21 mouse cellular contexts compared by ENCODE assay signal in the genomic region with DNA sequence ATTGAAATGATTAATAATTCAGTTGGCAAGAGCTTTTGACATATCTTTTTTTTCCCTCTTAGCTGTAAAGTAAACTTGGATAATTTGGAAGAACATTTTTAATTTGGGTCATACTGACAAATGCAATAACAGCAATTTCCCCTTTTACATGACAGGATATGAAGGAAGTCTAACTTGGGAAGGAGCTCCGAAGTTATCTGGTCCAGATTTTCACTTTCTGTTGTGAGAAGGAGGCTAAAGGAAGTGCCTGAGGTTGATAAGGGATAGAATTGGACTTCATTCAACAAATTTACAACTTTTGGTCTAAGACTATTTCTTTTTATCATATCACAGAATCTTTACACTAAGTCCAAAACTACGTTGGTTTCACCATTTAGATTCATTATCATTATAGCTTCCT.
A peak's percentile ranks its signal among the peaks of the same experiment; 100 is the strongest.
DNase-seq lines count a peak whose midpoint lies in the region; ATAC-seq and TF ChIP-seq lines count a peak whose summit lies in the region.
"Had no signal": no experiment of that assay in that cellular context is flagged by ENCODE, and none has a peak within 500 bp of the region (broad histone marks: within the 10 kb centered on the region; RNA-seq: fewer than 3 reads in every experiment).

No protein-coding gene starts in this region.

- H3K27me3 ChIP-seq in MEL (ENCODE audit: control insufficient read depth in 1 of 2, insufficient read depth in 2 of 2, low read length in 2 of 2): no peaks in the 10 kb centered on the region
- H3K27me3 ChIP-seq in midbrain, embryonic 14.5 days (ENCODE audit: control insufficient read depth, insufficient read depth, low read length): no peaks in the 10 kb centered on the region
- H3K27me3 ChIP-seq: CH12.LX, Patski had no signal

- no peak overlapping the region for H3K9ac ChIP-seq in MEL (ENCODE audit: control insufficient read depth, low read depth, low read length, poor library complexity, severe bottlenecking)
- H3K9ac ChIP-seq in midbrain, embryonic 14.5 days (replicated peaks; ENCODE audit: low read length): no peak overlapping the region

- H3K4me1 ChIP-seq in MEL (ENCODE audit: control insufficient read depth in 1 of 2, insufficient read depth in 2 of 2, low read length in 2 of 2): no peaks in the 10 kb centered on the region
- H3K4me1 ChIP-seq in midbrain, embryonic 14.5 days (ENCODE audit: control insufficient read depth, insufficient read depth, low read length): no peaks in the 10 kb centered on the region

- no peak overlapping the region for H3K4me2 ChIP-seq in midbrain, embryonic 14.5 days (ENCODE audit: low read length)

- ATAC-seq in midbrain, embryonic 14.5 days (ENCODE audit: low FRiP score, low TSS enrichment): no peak
- ATAC-seq: activated CD4-positive, CD25-positive, alpha-beta regulatory T cell, adult 4 months; CD4-positive, CD25-positive, alpha-beta regulatory T cell, adult 4 months; Patski had no signal

- no peak overlapping the region for H3K27ac ChIP-seq in MEL (ENCODE audit: control insufficient read depth, low read depth, low read length)
- no peak overlapping the region for H3K27ac ChIP-seq in midbrain, embryonic 14.5 days (replicated peaks; ENCODE audit: low read depth, low read length)

- H3K36me3 ChIP-seq in MEL (ENCODE audit: control insufficient read depth in 1 of 2, insufficient read depth in 2 of 2, low read length in 2 of 2): no peaks in the 10 kb centered on the region
- H3K36me3 ChIP-seq in midbrain, embryonic 14.5 days (ENCODE audit: control insufficient read depth, insufficient read depth, low read length): no peaks in the 10 kb centered on the region
- H3K36me3 ChIP-seq: G1E had no signal

- DNase-seq in 416B (ENCODE audit: low read depth) (peak; percentile 31), MEL (ENCODE audit: low read depth, low spot score) (peak; percentile 23)
- no peak for DNase-seq in midbrain, embryonic 14.5 days
- no peak for DNase-seq in left cerebral cortex, adult 11 months (ENCODE audit: low spot score)
- DNase-seq: adrenal gland, adult 2 months; adrenal gland, adult 8-10 months; adrenal gland, postnatal 10 days; adrenal gland, postnatal 14 days; adrenal gland, postnatal 25 days; adrenal gland, postnatal 36 days; B cell, adult 2 months; cerebellum, adult 11 months; cerebellum, adult 11-12 months; cerebellum, adult 18-20 months; cerebellum, adult 2 months; cerebellum, adult 8-10 months had no signal

- TF ChIP-seq RAD21 in MEL (IDR thresholded peaks at IDR 0.05; ENCODE audit: low read depth, low read length): no peak

- H3K9me3 ChIP-seq in MEL (replicated peaks; ENCODE audit: insufficient read depth, low read length): no peaks in the 10 kb centered on the region; the same call in 1 of the 2 replicates
- no peaks in the 10 kb centered on the region for H3K9me3 ChIP-seq in midbrain, embryonic 14.5 days (ENCODE audit: control insufficient read depth, low read length)
- H3K9me3 ChIP-seq: G1E had no signal

- no peak for TF ChIP-seq CTCF in MEL (IDR thresholded peaks at IDR 0.05 in 2 of 3, conservative IDR thresholded peaks at IDR 0.05 in 1 of 3; ENCODE audit: control insufficient read depth in 1 of 3, insufficient read depth in 1 of 3, low read depth in 2 of 3, low read length in 3 of 3, poor library complexity in 1 of 3, severe bottlenecking in 1 of 3)

- H3K79me2 ChIP-seq in MEL (ENCODE audit: control insufficient read depth, insufficient read depth, low read length, poor library complexity): no peaks in the 10 kb centered on the region

- 87% methylated on average over 2 of the region's 2 CpGs for WGBS in midbrain, embryonic 14.5 days

- no peak overlapping the region for H3K4me3 ChIP-seq in MEL (ENCODE audit: control insufficient read depth in 1 of 2, insufficient read depth in 1 of 2, low read depth in 2 of 2, low read length in 2 of 2)
- no peak overlapping the region for H3K4me3 ChIP-seq in midbrain, embryonic 14.5 days (replicated peaks; ENCODE audit: low read depth, low read length)

- peak; percentile 15 to 54; a peak in 2 of 4 replicates for TF ChIP-seq EP300 in MEL (IDR thresholded peaks at IDR 0.05; ENCODE audit: low read depth in 1 of 2, low read length in 2 of 2)

- no peak for TF ChIP-seq POLR2A in MEL (IDR thresholded peaks at IDR 0.05; ENCODE audit: control insufficient read depth in 1 of 2, insufficient read depth in 1 of 2, low read depth in 1 of 2, low read length in 2 of 2, poor library complexity in 1 of 2)

TF ChIP-seq in MEL, 35 proteins besides CTCF, POLR2A, EP300 and RAD21:
- TF ChIP-seq TCF12 (IDR thresholded peaks at IDR 0.05; ENCODE audit: low read depth, low read length) (peak; percentile 15; the same call in 1 of the 2 replicates), ETS1 (IDR thresholded peaks at IDR 0.05; ENCODE audit: low read depth, low read length) (no peak), UBTF (IDR thresholded peaks at IDR 0.05; ENCODE audit: borderline replicate concordance, insufficient read depth, low read depth, low read length) (no peak)

Comparison
In these comparisons a context has a peak if more than half of its experiments do, and no peak if none do; other contexts are left out.
1. DNase-seq: peak in 416B (single experiment) and MEL (single experiment); none in midbrain, embryonic 14.5 days (single experiment) and left cerebral cortex, adult 11 months (single experiment).